Mouse (Mus musculus) retina, embryonic 14.5 days (tissue): ENCODE results near the gene Inpp1.

Experiments used
- DNase-seq: peaks from one replicate; pipeline ENCODE4 v3.0.0-alpha.2; 2015; ENCODE audit warnings: low spot score

Gene Inpp1

DNA sequence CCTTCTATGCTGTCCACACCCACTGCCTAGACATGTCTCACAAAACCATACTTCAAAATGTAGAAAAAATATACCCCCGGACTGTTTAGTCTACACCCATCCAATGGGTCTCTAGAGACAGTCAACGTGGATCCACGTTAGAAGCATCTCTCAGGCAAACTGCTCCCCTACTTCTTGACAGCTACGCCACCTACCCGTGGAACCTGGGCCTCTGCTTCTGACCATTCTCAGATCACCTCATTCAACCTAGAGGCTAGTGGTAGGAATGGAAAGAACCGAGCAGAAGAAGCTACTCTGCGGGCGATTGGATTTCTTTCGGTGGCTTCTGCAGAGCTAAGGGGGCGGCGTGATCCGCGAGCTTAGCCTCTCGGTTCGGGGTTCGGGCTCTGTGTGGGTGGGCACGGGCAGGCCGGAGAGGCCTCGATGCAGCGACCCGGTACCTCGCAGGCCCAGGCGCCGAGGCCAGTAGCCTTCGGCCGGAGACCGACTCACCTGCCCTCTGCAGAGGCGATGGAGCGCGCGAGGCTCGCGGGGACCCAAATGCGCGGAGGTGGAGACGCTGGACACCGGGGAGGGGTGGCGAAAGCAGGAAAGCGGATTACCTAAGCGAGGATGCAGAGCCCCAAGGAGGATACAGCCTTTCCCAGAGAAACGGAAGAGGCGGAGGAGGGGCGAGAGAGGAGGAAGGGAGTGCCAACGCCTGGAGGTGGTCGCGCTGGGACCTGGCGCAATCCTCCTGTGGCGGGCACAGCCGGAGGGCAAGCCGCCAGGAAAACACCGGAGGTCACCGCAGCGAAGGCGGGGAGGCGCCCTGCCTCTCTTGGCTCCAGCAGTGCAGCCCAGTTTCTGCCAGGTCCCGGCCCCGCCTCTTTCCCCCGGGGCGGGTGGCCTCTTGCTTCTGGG is at the start of gene Inpp1:
Gene Inpp1 (minus strand): TSS at position 779 of the 903 bp plus-strand sequence.
- DNase-seq = peak; percentile 77

DNA sequence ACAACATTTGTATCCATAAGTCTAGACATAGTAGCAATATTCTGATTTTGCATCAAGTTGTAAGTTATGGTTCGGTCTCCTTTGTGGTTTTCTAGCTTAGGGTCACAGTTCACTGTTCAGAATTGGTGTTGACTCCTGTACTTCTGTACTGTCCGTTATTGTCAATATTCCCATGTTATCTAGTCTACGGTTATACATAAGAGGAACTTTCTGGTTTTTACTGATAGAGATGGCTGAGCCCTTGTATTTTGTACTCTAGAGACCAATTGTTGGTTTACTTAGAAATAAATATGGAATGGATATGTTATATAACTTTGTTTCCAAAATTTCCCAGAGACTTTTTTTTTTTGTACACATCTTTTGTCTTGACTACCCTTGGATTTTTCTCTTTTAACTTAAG is 48.5 kb upstream of the Inpp1 start:
- no peak for DNase-seq

DNA sequence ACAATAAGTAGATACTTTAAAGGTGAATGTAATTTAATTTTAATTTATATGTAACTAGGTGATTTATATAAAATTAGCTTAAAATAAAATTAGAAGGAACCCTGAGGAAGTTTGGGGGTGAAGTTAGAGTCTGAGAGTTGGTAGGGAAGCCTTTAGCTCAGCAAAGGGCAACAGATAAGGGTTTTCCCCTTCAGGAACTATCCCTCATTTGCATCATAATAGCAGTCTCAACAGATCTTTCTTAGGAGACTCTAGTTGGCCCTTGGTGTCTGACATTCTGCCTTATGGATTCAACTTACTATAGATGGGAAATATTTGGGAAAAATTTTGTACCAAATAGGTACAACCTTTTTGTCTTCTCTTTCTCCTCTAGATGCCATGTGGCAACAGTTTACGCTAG is 46.7 kb upstream of the Inpp1 start:
- DNase-seq = no peak

DNA sequence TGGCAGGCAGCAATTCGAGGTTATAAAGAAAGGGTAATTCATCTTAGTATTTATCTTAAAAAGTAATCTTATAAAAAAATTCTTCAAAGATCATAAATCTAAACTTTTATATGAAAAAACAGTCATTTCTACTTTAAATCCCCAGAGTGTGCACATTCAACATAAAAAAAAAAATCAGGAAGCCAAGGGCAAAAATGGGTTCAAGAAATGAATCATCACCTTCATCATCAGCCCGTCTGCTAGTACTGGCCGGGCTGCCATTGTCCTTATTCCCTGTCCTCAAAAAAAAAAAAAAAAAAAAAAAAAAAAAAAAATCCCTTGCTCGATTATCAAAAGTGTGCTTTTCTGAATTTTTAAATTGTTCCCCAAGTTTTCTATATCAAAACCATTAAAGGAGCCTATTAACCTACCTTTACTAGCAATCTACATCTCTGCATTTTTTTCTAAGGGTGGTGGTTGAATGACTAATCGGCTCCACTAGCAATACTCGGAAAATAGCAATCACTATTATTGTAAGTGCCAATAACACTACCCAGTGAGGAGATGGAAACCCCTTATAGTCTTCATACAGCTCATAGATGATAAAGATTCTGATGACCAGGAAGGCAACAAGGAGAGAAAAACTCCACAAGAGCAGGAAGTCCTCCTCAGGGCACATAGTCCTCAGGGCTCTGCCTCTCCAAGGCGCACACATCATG is 38.6 kb upstream of the Inpp1 start:
- DNase-seq = no peak

DNA sequence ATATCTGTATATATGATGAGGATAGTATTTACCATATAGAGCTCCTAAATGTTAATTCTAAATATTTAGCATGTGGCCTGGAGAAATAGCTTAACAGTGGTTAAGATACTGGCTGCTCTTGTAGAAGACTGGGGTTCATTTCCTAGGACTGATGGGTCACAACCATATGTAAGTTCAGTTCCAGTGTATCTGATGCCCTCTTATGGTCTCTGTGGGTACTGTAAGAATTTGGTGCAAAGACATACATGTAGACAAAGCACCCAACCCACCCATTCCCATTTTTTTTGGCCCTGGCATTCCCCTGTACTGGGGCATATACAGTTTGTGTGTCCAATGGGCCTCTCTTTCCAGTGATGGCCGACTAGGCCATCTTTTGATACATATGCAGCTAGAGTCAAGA is 36.5 kb upstream of the Inpp1 start:
- peak; percentile 74 for DNase-seq

DNA sequence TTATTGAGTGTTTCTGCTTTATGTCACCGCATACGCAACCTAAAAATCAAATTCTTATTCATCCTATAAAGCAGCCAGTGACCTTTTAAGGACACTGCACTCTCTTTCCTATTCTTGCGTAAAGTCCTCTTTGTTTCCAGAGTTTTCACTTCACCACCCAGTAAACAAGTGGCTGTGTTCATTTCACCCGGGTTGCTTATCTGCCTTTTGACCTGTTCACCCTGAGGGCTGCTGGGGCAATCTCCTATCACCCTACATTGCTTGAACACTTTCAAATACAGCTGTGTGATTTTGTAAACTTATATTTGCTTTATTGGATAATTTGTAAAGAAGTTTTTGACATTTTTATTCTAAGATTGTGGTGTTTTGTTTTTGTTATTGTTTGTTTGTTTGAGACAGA is 31.9 kb upstream of the Inpp1 start:
- DNase-seq = no peak

DNA sequence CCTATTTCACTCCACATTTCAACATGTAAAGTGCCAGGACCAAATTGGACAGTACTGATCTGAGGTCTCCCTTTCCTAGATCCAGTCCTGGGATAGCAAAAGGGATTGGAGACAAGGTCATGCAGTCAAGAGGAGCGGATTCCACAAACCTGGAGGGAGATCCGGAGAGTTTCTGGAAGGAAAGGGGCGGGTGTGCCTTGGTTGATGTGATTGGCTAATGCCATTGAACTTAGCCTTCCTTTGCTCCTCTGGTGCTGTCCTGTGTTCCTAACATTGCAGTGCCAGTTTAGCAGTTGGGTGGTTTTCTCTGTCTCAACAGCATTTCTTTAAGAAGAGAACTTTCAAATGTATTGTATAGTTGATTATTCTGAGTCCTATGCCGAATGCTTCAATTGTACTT is 29.1 kb upstream of the Inpp1 start:
- no peak for DNase-seq

DNA sequence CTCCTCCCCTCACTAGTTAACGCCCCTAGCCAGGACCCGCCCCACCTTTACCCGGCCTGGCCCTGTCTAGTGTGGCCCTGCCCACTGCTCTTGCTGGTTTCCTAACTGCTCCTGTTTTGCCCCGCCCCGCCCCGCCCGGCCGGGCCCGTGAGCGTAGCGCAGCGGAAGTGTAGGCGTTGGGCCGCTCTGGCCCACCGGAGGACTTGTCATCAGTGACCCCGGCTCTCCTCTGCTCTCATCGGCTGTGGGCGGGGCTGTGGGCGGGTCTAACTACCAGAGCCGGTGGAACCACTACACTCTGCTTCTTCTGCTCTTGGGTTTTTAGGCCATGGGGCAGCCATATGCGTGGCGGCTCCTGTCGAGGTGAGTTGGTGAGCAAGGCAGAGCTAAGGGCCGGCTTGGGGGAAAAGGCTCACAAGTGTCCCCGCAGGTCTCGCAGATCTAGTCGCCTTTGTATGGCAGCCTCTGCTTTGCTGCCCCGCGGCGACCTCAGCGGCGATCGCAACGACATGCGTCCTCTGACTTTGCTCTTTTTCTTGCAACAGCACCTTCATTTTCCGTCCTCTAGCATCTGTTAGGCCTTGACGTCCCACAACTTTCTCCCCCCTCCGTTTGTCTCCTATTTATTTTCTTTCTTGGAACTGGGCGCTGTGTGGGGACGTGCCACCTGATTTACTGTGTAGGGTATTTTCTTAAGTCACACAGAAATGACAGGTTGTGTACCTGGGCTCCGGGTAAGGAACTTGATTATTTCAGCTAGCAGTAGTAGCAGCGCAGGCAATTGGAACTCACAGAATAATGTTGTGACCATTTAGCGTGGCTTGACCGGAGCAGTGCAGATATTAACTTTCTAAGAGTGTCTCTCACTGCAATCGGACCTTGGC is 27.5 kb upstream of the Inpp1 start, which contains the start of gene Hibch:
Gene Hibch (plus strand): TSS at position 148 of the 884 bp plus-strand sequence.
- DNase-seq = peak; percentile 99

DNA sequence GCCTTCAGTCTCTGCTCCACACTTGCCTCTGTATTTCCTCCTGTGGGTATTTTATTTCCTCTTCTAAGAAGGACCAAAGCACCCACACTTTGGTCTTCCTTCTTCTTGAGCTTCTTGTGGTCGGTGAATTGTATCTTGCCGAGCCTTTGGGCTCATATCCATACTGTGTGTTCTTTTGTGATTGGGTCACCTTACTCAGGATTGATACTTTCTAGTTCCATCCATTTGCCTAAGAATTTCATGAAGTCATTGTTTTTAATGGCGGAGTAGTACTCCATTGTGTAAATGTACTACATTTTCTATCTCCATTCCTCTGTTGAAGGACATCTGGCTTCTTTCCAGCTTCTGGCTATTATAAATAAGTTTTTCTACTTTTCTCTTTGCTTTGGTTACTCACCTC is 26.9 kb upstream of the Inpp1 start:
- no peak for DNase-seq

DNA sequence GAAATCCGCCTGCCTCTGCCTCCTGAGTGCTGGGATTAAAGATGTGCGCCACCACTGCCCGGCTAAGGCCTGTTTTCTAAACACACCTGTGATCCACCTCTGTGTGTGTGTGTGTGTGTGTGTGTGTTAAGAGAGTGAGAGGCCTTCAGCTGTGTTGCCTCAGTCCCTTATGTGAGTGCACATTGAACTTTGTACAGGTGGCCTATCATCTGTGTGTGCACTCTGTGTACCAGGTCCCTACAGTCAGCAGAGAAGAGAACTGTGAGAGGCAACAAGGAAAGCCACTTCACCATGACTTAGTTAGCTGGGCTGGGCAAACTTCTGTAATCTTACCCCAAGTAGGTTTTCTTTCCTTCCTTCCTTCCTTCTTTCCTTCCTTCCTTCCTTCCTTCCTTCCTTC is 21.6 kb upstream of the Inpp1 start:
- DNase-seq = no peak

DNA sequence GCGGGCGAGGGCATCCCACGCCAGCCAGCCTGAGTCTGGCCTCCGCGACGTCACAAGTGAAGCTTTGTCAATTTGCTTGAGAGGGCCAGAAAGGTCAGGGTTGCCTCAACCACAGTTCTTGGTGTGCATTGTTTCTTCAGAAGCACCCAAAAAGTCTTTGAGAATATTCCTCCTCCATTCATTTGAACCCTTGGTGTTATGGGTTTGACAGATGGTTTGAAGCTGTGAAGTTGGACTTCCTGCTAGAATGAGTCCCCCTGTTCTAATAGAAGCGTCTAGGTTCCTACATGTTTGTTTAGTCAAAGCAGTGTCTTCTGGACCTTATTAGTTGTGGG is 292 bp upstream of the Inpp1 start:
- no peak for DNase-seq

DNA sequence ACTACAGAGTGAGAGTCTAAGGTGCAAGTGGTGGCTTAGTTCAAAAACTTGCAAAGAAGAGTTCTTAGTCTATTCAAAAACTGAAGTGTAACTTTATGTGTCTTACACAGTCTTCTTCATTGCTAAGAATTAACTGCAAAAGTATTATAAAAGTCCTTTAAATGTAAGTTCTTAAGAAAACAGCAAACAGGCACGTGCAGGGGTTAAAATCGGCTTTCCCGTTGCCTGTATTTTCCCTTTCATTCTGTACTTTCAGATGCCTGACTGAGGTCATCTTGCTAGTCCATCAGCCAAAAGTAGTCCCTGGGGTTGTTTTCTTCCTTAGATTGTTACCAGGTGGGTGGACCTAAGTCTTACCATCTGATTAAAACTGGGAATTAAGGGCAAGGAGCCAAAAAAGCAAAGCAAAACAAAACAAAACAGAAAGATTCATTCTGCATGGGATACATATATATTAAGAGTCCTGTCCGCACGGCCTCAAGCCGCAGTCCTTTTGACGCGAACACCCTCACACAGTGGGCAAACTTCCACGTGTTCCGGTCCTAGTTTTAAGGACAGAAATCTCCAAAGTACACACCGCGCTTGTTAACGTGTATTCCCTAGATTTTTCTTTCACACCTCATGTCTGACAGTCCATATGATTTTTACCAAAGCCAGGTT is 1.1 kb downstream of the Inpp1 start:
- DNase-seq = peak; percentile 11

DNA sequence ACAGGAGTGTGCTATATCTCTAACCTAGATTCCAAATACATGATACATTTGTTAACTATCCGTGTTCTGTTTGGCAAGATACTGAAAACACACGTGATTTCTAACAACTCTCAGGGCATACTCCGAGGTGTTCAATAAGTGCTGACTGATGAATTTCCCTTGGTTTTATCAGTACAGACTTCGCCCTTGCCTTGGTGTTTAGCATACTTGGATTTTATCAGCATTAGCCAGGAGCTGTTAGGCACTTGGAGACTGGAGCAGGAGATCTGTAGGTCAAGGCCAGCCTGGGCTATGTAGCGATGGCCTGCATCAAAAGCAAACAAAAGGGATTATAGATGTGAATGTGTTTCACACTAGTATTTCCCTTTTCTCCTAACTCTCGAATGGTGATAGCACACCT is 9.0 kb downstream of the Inpp1 start:
- no peak for DNase-seq

DNA sequence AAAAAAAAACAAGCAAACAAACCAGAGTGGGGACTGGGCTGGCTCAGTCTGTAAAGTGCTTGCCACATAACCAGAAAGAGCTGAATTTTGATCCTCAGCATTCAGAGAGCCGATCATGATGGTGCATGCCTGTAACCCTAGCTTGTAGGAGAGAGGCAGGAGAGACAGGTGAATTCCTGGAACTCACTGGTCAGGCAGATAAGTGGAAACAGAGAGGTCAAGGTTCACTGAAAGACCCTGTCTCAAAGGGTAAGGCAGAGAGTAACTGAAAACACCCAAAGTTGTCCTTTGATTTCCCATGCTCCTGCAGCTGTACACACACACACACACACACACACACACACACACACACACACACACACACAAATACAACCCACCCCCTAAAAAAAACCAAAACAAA is 12.4 kb downstream of the Inpp1 start:
- no peak for DNase-seq

DNA sequence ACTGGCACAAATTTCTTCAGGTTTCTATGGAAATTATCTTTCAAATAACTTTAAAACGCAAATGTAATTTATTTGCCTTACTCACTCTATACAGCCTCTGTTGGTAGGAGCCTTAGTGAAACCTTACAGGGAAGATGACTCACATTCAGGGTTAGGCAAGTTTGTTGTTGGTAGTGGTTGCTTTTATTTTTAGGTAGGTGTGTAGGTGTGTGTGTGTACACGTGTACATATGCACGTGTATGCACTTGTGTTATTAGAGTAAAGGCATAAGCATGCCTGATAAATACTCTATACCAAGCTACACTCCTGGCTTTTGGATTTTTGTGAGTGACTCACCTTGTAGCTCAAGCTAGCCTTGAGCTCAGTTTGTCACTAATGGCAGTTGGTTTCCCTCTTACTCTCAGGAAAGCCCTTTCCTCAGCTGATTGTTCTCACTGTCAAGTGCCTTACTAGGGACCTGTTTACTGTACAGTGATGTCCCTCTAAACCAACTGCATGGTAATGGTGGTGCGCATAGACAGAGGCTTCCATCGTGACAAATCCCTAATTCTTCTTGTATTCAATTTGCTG is 15.0 kb downstream of the Inpp1 start:
- no peak for DNase-seq

DNA sequence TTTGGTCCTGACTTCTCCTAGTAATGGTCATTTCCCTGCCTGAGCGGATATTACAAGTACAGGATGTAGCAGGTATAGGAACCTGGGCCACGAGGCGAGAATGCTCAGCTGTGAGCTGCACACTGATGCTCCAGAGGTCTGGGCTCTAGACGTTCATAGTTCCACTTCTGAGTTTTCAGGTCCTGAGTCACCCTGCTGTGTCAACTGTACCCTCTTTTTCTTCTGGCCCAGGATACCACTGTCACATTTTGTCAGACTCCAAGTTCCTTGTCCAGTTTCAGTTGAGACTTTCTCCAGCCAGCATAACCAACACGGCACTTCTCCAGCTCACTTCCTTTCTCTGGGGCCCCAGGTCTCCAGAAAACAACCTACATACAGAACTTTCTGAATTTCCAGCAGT is 15.8 kb downstream of the Inpp1 start:
- DNase-seq = no peak

DNA sequence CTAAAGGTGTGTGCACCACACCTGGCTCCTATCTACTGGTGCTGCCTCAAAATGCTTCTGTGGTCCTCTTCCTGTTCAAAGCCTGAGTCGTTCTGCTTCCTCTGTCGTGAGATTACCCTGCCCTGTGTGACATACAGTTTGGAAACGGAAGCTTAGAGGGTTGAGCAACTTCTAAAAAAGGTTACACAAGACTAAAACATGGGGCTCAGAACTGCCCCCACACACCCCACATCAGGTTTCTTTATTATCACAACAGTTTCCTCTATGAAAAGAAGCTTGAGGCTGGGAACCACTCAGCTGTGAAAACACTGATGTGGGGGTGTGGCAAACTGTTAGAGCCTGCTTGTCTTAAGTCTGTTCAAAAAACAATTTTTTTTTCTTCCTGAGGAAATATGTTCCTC is 17.1 kb downstream of the Inpp1 start:
- no peak for DNase-seq

DNA sequence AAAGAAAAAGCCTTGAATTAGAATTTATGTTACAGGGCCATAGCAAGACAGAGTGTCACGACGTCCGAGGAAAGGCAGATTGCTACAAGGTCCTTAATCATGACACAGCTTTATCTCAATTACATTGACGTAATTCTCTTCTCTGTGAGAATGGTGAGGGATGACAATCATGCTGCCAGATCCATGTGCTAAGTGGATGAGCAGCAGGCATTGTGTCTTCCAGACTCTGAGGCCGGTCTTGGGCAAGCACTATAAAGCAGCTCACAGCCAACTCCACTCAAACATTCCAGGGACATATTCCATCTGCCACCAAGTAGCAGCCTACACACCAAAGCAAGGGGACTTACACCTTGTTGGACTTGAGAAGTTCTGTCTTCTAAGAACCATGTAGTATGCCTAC is 17.7 kb downstream of the Inpp1 start:
- no peak for DNase-seq

DNA sequence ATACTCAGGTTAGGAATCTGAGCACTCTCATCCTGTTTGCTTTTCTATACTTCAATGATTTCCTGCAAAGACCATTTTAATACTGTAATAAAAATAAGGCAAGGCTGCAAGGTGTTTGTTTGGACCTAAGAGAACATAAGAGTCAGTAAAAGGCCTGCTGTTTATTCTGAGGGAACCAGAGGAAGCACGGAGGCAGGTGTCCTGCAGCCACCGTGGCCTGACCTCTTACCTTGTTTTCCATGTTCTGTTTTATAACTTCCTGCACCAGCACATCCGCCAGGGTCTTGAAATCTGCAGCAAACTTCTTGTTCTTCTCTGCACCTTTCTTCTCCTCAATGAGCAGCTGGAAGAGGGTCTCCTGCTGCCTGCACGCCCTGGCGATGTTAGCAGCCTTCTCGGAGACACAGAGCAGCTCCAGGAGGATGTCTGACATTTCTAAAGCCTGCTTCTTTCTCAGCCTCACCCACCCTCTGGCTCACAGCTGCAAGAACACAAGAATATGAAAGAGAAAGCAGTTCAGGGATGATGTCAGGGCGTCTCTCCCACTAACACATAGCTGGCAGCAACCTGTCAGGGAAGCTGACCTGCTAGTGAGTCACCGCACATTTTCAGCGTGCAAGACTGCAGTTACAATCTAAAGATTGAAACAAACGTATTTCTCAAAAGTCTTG is 18.3 kb downstream of the Inpp1 start:
- DNase-seq = no peak

DNA sequence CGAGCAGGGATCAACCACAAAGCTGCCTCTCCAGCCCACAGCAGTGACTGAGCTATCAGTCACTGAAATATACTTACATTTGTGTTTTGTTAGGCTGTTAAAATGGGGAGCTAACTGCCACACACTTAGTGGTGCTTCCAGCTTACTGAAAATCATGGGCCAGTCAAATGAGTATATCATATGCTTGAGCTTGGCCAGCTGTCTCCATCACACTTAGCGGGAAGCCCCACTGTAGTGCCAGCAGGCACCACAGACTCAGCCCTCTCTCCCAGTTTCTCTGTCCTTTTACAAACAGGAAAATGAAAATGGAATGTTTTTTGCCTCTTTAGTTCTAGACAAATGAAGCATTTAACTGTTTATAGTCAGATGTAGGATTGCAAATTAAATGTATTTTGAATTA is 21.6 kb downstream of the Inpp1 start:
- no peak for DNase-seq

DNA sequence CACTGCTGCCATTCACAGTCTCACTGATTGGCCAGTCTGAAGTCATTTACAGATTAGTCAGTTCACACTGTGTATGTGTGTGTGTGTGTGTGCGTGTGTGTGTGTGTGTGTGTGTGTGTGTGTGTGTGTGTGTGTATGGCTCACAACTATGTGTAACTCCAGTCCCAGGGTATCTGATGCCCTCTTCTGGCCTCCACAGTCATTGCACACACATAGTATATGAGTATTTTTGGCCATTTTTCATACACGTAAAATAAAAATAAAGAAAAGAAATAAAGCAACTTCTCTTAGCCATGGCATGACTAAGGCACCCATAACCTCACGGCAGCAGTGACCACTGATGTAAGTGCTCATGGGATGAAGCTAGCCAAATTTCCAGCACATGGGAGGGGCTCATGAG is 23.8 kb downstream of the Inpp1 start:
- no peak for DNase-seq
